Mouse (Mus musculus) hindbrain, postnatal 0 days (tissue): Measurements from ENCODE around the gene Wfs1. TPM values are rescaled to one million over a fixed set of nuclear protein-coding genes. Genes with fewer than 3 reads are reported as not detected.

Source experiments
- ATAC-seq: fragments of 200-750 bp; cut with Nextera tagmentation; 2 replicates; pipeline ENCODE4 v1.8.0; 2017; ENCODE audit warnings: mild to moderate bottlenecking, moderate TSS enrichment, moderate library complexity
- DNase-seq: peaks from one replicate; pipeline ENCODE4 v3.0.0-alpha.2; 2015; ENCODE audit warnings: low spot score
- H3K27ac ChIP-seq: fragments of 300-500 bp; sonication (generic); 2 replicates; pipeline ENCODE4 v1.5.1; 2014; ENCODE audit warnings: mild to moderate bottlenecking
- H3K27me3 ChIP-seq: fragments of 300-500 bp; sonication (generic); 2 replicates; pipeline ENCODE4 v1.6.1; 2014; ENCODE audit warnings: low read length, mixed read lengths; ENCODE audit not compliant: insufficient read depth
- H3K36me3 ChIP-seq: fragments of 300-500 bp; sonication (generic); 2 replicates; pipeline ENCODE4 v1.6.1; 2014; ENCODE audit warnings: low read length, mixed read lengths; ENCODE audit not compliant: insufficient read depth
- H3K4me1 ChIP-seq: fragments of 300-500 bp; sonication (generic); 2 replicates; pipeline ENCODE4 v1.6.1; 2014; ENCODE audit warnings: antibody characterized with exemption, low read length, mixed read lengths; ENCODE audit not compliant: insufficient read depth
- H3K4me2 ChIP-seq: fragments of 300-500 bp; sonication (generic); 2 replicates; pipeline ENCODE4 v1.6.1; 2014; ENCODE audit warnings: low read depth, mild to moderate bottlenecking, low read length, moderate library complexity, mixed read lengths
- H3K4me3 ChIP-seq: fragments of 300-500 bp; sonication (generic); 2 replicates; pipeline ENCODE4 v1.5.1; 2014; ENCODE audit warnings: low read length
- H3K9ac ChIP-seq: fragments of 300-500 bp; sonication (generic); replicated peaks from 2 replicates; pipeline ENCODE4 v1.6.1; 2014; ENCODE audit warnings: mild to moderate bottlenecking, low read length, moderate library complexity, mixed read lengths
- H3K9me3 ChIP-seq: fragments of 300-500 bp; sonication (generic); 2 replicates; pipeline ENCODE4 v1.6.1; 2016; ENCODE audit warnings: low read length, mixed read lengths
- CTCF ChIP-seq: IDR thresholded peaks from 2 replicates; pipeline ENCODE4 v1.5.1; 2016; ENCODE audit warnings: antibody characterized with exemption, control low read depth, low read depth
- WGBS: fragments of 180-500 bp; shearing (Covaris S2); extraction: QIAGEN DNeasy Blood & Tissue Kit; methylation state at CpG from one replicate; pipeline ENCODE4 v1.1.7; 2014; 5-methylcytosine and 5-hydroxymethylcytosine counted together
- polyA plus RNA-seq: library from polyadenylated mRNA; unstranded; fragments of >200 nt; fragmentation: Nextera tagmentation; extraction: Ambion mirVana; gene quantifications from 2 replicates; pipeline ENCODE4 v1.2.1, GENCODE M21; 2015
- total RNA-seq: library from RNA; depleted of rRNA; stranded (reverse); fragments of >200 nt; gene quantifications from 2 replicates; pipeline ENCODE4 v1.2.3, GENCODE M21; 2014

Wfs1 gene
- total and polyA plus RNA-seq, 2 experiments from 2014 or later = 8.7 to 14.0 TPM

DNA sequence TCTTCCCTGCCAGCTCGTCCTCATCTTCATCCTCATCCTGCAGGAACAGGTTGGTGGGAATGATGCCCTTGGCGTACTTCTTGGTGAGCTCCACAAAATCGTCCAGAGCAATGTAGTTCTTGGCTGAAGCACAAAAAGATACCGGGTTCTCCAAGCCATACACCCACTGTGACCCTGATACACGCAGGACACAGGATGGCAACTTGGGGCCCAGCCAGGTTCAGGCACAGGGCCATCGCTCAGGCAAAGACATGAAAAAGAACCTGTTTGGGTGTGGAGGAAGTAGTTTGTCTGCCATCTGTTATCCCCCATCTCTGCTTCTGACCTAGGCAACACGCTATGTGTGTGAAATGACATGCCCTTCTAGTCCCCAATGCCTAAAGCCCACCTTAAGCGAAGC, 17.4 kb downstream of the Wfs1 start:
- Histone ChIP-seq H3K27me3 (no peaks in the 10 kb centered on the region), H3K4me3 (no peak overlapping the region), H3K4me1 (no peaks in the 10 kb centered on the region), H3K27ac (no peak overlapping the region), H3K9me3 (no peaks in the 10 kb centered on the region), H3K9ac (no peak overlapping the region), H3K4me2 (no peak overlapping the region), H3K36me3 (peaks cover 9% of the 10 kb centered on the region)
- no peak for TF ChIP-seq CTCF
- no peak for DNase-seq
- ATAC-seq = no peak
- 82% methylated on average over 8 of the region's 8 CpGs for WGBS

DNA sequence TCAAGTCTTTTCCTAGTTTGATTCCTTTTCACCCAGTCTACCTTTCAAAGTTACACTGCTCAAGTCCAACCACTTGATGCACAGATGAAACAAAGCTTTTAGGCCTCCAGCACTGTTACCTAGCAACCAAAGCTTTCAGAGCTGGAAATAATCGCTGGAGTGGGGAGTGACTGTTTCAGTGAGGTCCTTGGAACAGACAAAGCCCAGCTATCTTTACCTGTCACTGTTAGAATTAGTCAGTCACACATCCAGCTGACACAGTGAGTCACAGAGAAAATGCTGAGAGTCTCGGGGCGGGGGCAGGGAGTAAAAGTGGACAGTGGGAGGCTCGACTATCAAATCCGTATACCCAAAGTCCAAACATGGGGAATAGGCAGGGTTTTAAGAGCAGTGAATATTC, 28.5 kb downstream of the Wfs1 start:
- Histone ChIP-seq H3K4me3 (no peak overlapping the region), H3K36me3 (0 out of 2 replicates have a peak, but pooled peaks cover 4% of the 10 kb centered on the region), H3K27me3 (no peaks in the 10 kb centered on the region), H3K4me2 (no peak overlapping the region), H3K4me1 (no peaks in the 10 kb centered on the region; the same call in 1 of the 2 replicates), H3K9me3 (no peaks in the 10 kb centered on the region), H3K27ac (peak overlapping the region; percentile 37; the same call in 1 of the 2 replicates), H3K9ac (no peak overlapping the region)
- DNase-seq (peak; percentile 72), ATAC-seq (peak; percentile 32; the same call in 1 of the 2 replicates)
- no peak for TF ChIP-seq CTCF
- 10% methylated on average over 5 of the region's 5 CpGs for WGBS

DNA sequence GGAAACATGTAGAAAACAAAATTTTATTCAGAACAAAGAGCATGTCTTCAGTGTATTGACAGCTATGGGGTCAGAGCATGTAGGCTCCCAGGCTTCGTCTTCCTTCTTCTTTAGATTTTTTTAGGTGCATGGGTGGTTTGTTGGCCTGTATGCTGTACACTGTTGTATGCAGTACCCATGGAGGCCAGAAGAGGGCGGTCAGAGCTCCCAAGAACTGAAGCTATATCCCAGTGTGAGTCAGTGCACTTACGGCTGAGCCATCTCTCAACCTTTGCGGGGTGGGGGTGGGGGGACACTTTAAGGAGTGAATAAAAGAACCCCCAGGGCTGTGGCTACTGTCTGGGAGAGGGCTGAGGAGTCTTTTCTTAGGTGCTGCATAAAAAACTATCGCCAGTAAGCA, 30.2 kb downstream of the Wfs1 start:
- ATAC-seq = peak; percentile 77
- Histone ChIP-seq H3K9ac (no peak overlapping the region), H3K4me2 (no peak overlapping the region)

DNA sequence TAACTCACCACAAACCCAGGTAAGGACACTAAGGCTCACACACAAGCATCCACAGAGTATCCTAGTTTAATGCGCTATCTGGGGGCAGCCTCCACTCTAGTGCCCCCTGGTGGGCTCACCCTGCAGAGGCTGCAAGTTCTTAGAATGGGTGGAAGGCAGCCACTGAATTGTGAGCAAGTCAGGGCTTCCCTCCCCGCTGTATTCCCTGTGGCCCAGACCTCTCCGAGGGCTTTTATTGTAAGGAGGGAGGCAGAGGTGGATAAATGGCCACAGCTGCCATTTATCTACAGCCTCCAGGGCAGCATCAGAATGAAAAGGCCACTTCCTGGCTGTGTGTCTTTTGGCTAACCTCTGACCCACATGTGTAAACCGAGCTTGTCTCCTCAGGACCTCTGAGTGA, 33.6 kb downstream of the Wfs1 start:
- 24% methylated on average over 4 of the region's 4 CpGs for WGBS
- no peak overlapping the region for H3K27ac ChIP-seq
- TF ChIP-seq CTCF = peak; percentile 58
- peak; percentile 32 for DNase-seq
- no peaks in the 10 kb centered on the region; the same call in 1 of the 2 replicates for H3K4me1 ChIP-seq
- no peak overlapping the region for H3K9ac ChIP-seq
- H3K4me3 ChIP-seq = no peak overlapping the region
- ATAC-seq = no peak
- peaks cover 20% of the 10 kb centered on the region; the same call in 1 of the 2 replicates for H3K36me3 ChIP-seq
- H3K9me3 ChIP-seq = no peaks in the 10 kb centered on the region
- H3K4me2 ChIP-seq = no peak overlapping the region
- no peaks in the 10 kb centered on the region for H3K27me3 ChIP-seq

More for the DNA sequence above, 30.2 kb downstream of the Wfs1 start:
- Histone ChIP-seq H3K9me3 (no peaks in the 10 kb centered on the region), H3K27ac (no peak overlapping the region), H3K36me3 (0 out of 2 replicates have a peak, but pooled peaks cover 4% of the 10 kb centered on the region), H3K4me3 (no peak overlapping the region), H3K27me3 (no peaks in the 10 kb centered on the region), H3K4me1 (no peaks in the 10 kb centered on the region; the same call in 1 of the 2 replicates)
- TF ChIP-seq CTCF = peak; percentile 92
- peak; percentile 86 for DNase-seq
- WGBS = 29% methylated on average over 5 of the region's 5 CpGs

DNA sequence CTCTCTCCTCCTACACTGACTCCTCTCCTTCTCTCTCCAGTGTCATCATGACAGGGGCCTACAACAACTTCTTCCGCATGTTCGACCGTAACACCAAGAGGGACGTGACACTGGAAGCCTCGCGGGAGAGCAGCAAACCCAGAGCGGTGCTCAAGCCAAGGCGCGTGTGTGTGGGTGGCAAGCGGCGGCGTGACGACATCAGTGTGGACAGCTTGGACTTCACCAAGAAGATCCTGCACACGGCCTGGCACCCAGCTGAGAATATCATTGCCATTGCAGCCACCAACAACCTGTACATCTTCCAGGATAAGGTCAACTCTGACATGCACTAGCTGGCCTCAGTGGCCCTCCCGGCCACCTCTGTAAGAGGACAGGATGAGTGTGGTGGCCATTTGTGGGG, 36.7 kb downstream of the Wfs1 start:
- Histone ChIP-seq H3K27me3 (no peaks in the 10 kb centered on the region), H3K9ac (no peak overlapping the region), H3K4me2 (no peak overlapping the region), H3K27ac (no peak overlapping the region), H3K4me1 (no peaks in the 10 kb centered on the region), H3K9me3 (no peaks in the 10 kb centered on the region), H3K4me3 (no peak overlapping the region), H3K36me3 (peaks cover 29% of the 10 kb centered on the region; the same call in 1 of the 2 replicates)
- 91% methylated on average over 15 of the region's 15 CpGs for whole genome bisulfite sequencing
- no peak for ATAC-seq
- no peak for DNase-seq
- TF ChIP-seq CTCF = no peak

DNA sequence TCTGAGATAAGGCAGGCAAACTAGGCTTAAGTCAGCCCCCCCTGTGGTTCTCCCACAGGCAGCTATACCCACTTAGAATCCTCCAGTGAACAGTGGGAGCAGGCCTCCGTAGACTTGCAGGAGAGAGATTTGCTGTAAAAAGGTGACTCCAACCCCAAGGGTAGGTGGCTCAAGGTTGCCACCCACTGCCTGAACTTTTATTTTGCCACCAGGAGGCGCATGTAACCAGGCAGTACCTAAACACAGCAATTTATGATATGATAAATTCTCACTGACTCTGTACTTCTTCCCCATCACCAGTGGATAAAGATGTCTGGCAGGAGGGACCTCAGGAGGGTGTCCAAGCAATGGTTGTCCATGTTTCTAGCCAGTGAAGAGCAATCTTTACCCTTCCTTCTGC, 38.1 kb downstream of the Wfs1 start:
- no peak for DNase-seq
- Histone ChIP-seq H3K36me3 (peaks cover 25% of the 10 kb centered on the region; the same call in 1 of the 2 replicates), H3K9ac (no peak overlapping the region), H3K4me3 (no peak overlapping the region), H3K9me3 (no peaks in the 10 kb centered on the region), H3K4me2 (no peak overlapping the region), H3K27ac (no peak overlapping the region), H3K4me1 (no peaks in the 10 kb centered on the region), H3K27me3 (no peaks in the 10 kb centered on the region)
- TF ChIP-seq CTCF = peak; percentile 46
- WGBS = 54% methylated on average over 2 of the region's 2 CpGs
- no peak for ATAC-seq

DNA sequence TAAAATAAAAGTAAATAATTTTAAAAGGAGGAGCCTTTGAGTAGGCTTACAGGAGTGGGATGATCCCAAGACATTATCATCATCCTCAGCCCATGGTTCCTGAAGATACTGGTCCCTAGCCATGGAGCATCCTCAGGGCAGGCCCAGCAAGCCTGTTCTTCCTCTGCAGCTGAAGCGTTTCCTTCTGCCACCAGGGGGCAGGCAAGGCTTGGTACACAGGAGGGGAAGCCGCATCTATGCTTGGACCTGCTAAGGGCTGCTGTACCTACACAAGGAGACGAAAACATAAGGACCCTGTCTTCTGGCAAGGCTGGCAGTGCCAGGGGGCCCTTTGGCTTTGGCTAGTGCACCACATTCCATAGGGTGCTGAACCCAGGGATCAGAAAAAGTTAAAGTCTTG, 40.2 kb downstream of the Wfs1 start:
- no peak overlapping the region for H3K4me2 ChIP-seq
- DNase-seq (peak; percentile 90), ATAC-seq (peak; percentile 54)
- no peak overlapping the region for H3K4me3 ChIP-seq
- H3K27ac ChIP-seq = no peak overlapping the region
- H3K27me3 ChIP-seq = no peaks in the 10 kb centered on the region
- peaks cover 25% of the 10 kb centered on the region; the same call in 1 of the 2 replicates for H3K36me3 ChIP-seq
- no peak overlapping the region for H3K9ac ChIP-seq
- TF ChIP-seq CTCF = peak; percentile 98
- no peaks in the 10 kb centered on the region for H3K9me3 ChIP-seq
- H3K4me1 ChIP-seq = no peaks in the 10 kb centered on the region
- WGBS = 6% methylated on average over 3 of the region's 3 CpGs
